Mouse (Mus musculus): ENCODE data around the gene Tmem270. TPM values are rescaled to one million over a fixed set of nuclear protein-coding genes. Genes with fewer than 3 reads are reported as not detected.

The Tmem270 gene
- polyA plus RNA-seq, 1 experiment: not detected

DNA sequence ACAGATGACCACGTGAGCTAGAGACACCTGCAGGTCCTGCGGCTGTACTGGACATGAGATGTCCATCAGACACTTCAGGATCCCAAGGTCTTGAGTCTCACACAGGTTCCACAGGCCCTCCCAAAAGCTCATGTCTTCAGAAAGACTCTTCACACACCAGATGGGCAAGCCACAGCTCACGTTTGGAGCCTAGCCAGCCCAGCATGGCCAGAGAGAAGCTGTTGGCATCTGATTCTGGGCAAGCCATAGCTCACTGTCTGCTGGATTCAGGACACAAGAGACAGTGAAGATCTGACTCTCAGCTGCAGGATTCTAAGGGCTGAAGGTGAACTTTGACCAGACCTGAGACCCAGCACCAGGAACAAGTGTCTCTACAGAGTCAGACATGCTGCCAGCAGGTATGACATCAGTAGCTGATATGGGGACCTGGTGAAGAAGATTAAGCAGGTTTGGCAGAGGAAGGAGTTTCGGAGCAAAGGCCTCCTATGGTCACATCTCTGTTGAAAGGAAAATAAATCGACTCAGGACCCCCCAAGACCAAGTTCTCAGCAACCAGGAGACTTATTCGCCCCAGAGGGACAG, 13.7 kb upstream of the Tmem270 start:
- TF ChIP-seq CEBPB (IDR thresholded peaks at IDR 0.05; ENCODE audit: insufficient read depth, poor library complexity, severe bottlenecking) (no peak), REST (IDR thresholded peaks at IDR 0.05; ENCODE audit: insufficient read depth, insufficient read length) (no peak), MAX (IDR thresholded peaks at IDR 0.05; ENCODE audit: low read depth) (no peak), MYOD1 (IDR thresholded peaks at IDR 0.05; ENCODE audit: control insufficient read depth in 1 of 3, insufficient read length in 2 of 3, low read depth in 2 of 3) (no peak), POLR2AphosphoS2 (IDR thresholded peaks at IDR 0.05; ENCODE audit: insufficient read length, low read depth) (no peak), USF1 (IDR thresholded peaks at IDR 0.05; ENCODE audit: low read depth) (no peak), SRF (IDR thresholded peaks at IDR 0.05; ENCODE audit: control insufficient read depth, insufficient read length, low read depth) (no peak), MYOG (IDR thresholded peaks at IDR 0.05; ENCODE audit: control insufficient read depth in 1 of 3, insufficient read depth in 1 of 3, insufficient read length in 2 of 3, low read depth in 2 of 3) (no peak), TCF12 (IDR thresholded peaks at IDR 0.05; ENCODE audit: insufficient read depth, poor library complexity, severe bottlenecking) (no peak)
- H3K4me3 ChIP-seq: no peak overlapping the region
- H3K79me2 ChIP-seq (ENCODE audit: control insufficient read depth, insufficient read depth): no peaks in the 10 kb centered on the region
- H3ac ChIP-seq (ENCODE audit: control insufficient read depth, insufficient read length): no peak overlapping the region
- H3K36me3 ChIP-seq (ENCODE audit: control insufficient read depth, insufficient read depth): no peaks in the 10 kb centered on the region
- H3K4me2 ChIP-seq (ENCODE audit: low read depth): no peak overlapping the region
- H3K27me3 ChIP-seq (ENCODE audit: control insufficient read depth, insufficient read depth, insufficient read length): peaks cover 7% of the 10 kb centered on the region

DNA sequence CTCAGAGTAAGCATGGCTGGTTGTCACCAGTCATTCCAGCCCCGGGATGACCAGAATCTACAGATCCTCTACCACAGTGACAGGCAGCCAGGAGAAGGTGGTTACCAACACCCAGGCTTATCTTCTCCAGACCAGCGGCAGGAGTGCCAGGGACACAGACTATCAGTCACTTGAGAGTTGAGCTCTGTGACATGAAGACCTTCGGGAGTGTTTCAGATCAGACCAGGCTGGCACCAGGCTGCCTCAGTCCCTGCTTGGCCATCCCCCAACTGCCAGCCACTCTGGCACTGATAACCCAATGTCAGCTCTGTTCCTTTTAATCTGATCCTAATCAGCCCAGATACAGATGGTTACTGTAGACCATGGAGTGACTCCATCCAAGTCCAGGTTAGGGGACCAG, 12.6 kb upstream of the Tmem270 start:
- no peaks in the 10 kb centered on the region for H3K79me2 ChIP-seq (ENCODE audit: control insufficient read depth, insufficient read depth)
- H3K27me3 ChIP-seq (ENCODE audit: control insufficient read depth, insufficient read depth, insufficient read length): peaks cover 7% of the 10 kb centered on the region
- H3K36me3 ChIP-seq (ENCODE audit: control insufficient read depth, insufficient read depth): no peaks in the 10 kb centered on the region
- TF ChIP-seq MAX (IDR thresholded peaks at IDR 0.05; ENCODE audit: low read depth) (no peak), MYOG (IDR thresholded peaks at IDR 0.05; ENCODE audit: control insufficient read depth in 1 of 3, insufficient read depth in 1 of 3, insufficient read length in 2 of 3, low read depth in 2 of 3) (no peak), REST (IDR thresholded peaks at IDR 0.05; ENCODE audit: insufficient read depth, insufficient read length) (no peak), CEBPB (IDR thresholded peaks at IDR 0.05; ENCODE audit: insufficient read depth, poor library complexity, severe bottlenecking) (no peak), TCF3 (IDR thresholded peaks at IDR 0.05; ENCODE audit: insufficient read length, low read depth) (no peak), TCF12 (IDR thresholded peaks at IDR 0.05; ENCODE audit: insufficient read depth, poor library complexity, severe bottlenecking) (no peak), MYOD1 (IDR thresholded peaks at IDR 0.05; ENCODE audit: control insufficient read depth in 1 of 3, insufficient read length in 2 of 3, low read depth in 2 of 3) (no peak), POLR2A (IDR thresholded peaks at IDR 0.05; ENCODE audit: insufficient read length, low read depth) (no peak), E2F4 (IDR thresholded peaks at IDR 0.05; ENCODE audit: insufficient read depth) (no peak), USF1 (IDR thresholded peaks at IDR 0.05; ENCODE audit: low read depth) (no peak), POLR2AphosphoS2 (IDR thresholded peaks at IDR 0.05; ENCODE audit: insufficient read length, low read depth) (no peak), SRF (IDR thresholded peaks at IDR 0.05; ENCODE audit: control insufficient read depth, insufficient read length, low read depth) (no peak)
- no peak overlapping the region for H3K4me2 ChIP-seq (ENCODE audit: low read depth)
- H3ac ChIP-seq (ENCODE audit: control insufficient read depth, insufficient read length): no peak overlapping the region
- H3K4me3 ChIP-seq: no peak overlapping the region

DNA sequence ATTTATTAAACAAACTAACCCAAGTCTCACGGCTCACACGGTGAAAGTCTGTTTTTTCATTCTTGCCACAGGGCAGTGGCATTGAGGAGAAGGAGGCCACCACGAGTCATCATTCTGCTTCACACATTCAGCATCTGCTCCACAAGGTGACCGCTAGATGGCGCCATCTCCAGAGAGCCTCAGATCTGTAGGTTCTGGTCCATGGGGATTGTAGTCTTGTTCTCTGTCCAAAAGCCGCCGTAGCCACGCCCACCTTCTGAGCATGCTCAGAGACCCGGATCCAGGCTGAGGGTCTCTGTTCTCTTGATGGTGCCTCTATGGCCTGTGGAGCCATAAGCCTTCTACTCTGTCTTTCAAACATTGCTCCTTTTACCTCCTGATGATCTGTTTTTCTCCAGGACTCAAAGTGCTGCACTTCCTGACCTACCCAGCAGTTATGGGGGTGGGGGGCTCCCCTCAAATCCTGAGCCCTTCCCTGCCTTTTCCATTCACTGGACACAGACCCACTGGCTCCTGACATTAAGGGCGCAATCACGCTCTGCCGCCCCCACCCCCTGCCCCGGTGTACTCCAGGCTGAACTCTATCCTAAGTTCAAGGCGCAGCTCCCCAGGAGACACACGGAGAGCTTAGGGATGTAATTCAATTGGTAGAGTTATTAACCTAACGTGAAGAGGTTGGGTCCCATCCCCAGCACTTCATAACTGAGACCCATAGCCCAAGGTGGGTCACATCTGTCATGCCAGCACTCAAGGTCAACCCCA, 11.7 kb upstream of the Tmem270 start:
- no peaks in the 10 kb centered on the region for H3K79me2 ChIP-seq (ENCODE audit: control insufficient read depth, insufficient read depth)
- no peak overlapping the region for H3K4me3 ChIP-seq
- H3K27me3 ChIP-seq (ENCODE audit: control insufficient read depth, insufficient read depth, insufficient read length): peaks cover 7% of the 10 kb centered on the region
- H3ac ChIP-seq (ENCODE audit: control insufficient read depth, insufficient read length): no peak overlapping the region
- TF ChIP-seq USF1 (IDR thresholded peaks at IDR 0.05; ENCODE audit: low read depth) (no peak), E2F4 (IDR thresholded peaks at IDR 0.05; ENCODE audit: insufficient read depth) (no peak), TCF3 (IDR thresholded peaks at IDR 0.05; ENCODE audit: insufficient read length, low read depth) (no peak), TCF12 (IDR thresholded peaks at IDR 0.05; ENCODE audit: insufficient read depth, poor library complexity, severe bottlenecking) (no peak), CEBPB (IDR thresholded peaks at IDR 0.05; ENCODE audit: insufficient read depth, poor library complexity, severe bottlenecking) (no peak)
- no peaks in the 10 kb centered on the region for H3K36me3 ChIP-seq (ENCODE audit: control insufficient read depth, insufficient read depth)
- H3K4me2 ChIP-seq (ENCODE audit: low read depth): no peak overlapping the region

DNA sequence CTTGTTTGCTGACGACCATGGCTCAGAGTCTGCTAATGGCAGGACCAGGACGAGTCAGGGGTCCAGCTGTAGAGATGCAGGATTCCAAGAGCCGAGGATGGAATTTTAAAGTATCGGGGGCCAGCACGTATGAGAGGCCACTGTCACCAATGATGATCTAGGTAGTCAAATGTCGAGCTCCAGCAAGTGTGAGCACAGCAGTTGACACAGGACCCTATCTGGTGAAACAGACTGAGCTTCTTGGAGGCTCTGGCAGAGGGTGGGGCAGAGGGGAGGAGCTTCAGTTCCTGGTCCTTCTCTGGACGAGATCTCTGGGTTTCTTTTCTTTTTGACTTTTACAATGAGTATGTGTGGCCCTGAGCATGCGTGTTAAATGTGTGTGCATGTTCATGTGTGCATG, 8.8 kb upstream of the Tmem270 start, which contains the start of gene Cldn13:
Gene Cldn13 (minus strand): TSS at position 216 of the 400 bp plus-strand sequence.
- H3ac ChIP-seq (ENCODE audit: control insufficient read depth, insufficient read length): no peak within 1 kb of the TSS
- no peak within 1 kb of the TSS for H3K4me2 ChIP-seq (ENCODE audit: low read depth)
- H3K4me3 ChIP-seq: no peak within 1 kb of the TSS
- no peaks in the 10 kb centered on the region for H3K36me3 ChIP-seq (ENCODE audit: control insufficient read depth, insufficient read depth)
- TF ChIP-seq CEBPB (IDR thresholded peaks at IDR 0.05; ENCODE audit: insufficient read depth, poor library complexity, severe bottlenecking) (no peak), TCF3 (IDR thresholded peaks at IDR 0.05; ENCODE audit: insufficient read length, low read depth) (no peak), E2F4 (IDR thresholded peaks at IDR 0.05; ENCODE audit: insufficient read depth) (no peak), TCF12 (IDR thresholded peaks at IDR 0.05; ENCODE audit: insufficient read depth, poor library complexity, severe bottlenecking) (no peak), POLR2A (IDR thresholded peaks at IDR 0.05; ENCODE audit: insufficient read length, low read depth) (no peak), USF1 (IDR thresholded peaks at IDR 0.05; ENCODE audit: low read depth) (no peak), SRF (IDR thresholded peaks at IDR 0.05; ENCODE audit: control insufficient read depth, insufficient read length, low read depth) (no peak), POLR2AphosphoS2 (IDR thresholded peaks at IDR 0.05; ENCODE audit: insufficient read length, low read depth) (no peak), REST (IDR thresholded peaks at IDR 0.05; ENCODE audit: insufficient read depth, insufficient read length) (no peak), MYOD1 (IDR thresholded peaks at IDR 0.05; ENCODE audit: control insufficient read depth in 1 of 3, insufficient read length in 2 of 3, low read depth in 2 of 3) (no peak), MYOG (IDR thresholded peaks at IDR 0.05; ENCODE audit: control insufficient read depth in 1 of 3, insufficient read depth in 1 of 3, insufficient read length in 2 of 3, low read depth in 2 of 3) (no peak), MAX (IDR thresholded peaks at IDR 0.05; ENCODE audit: low read depth) (no peak)
- no peaks in the 10 kb centered on the region for H3K79me2 ChIP-seq (ENCODE audit: control insufficient read depth, insufficient read depth)
- no peaks in the 10 kb centered on the region for H3K27me3 ChIP-seq (ENCODE audit: control insufficient read depth, insufficient read depth, insufficient read length)
